Mouse (Mus musculus) bone marrow macrophage, adult 2 months (primary cell): ENCODE results near the gene Fryl. TPM values are rescaled to one million over a fixed set of nuclear protein-coding genes. Genes with fewer than 3 reads are reported as not detected.
A peak's percentile ranks its signal among the peaks of the same experiment; 100 is the strongest.

Source experiments
- H3K27ac ChIP-seq: 2 replicates; pipeline ENCODE4 v1.5.1; 2012; ENCODE audit warnings: low read depth, low read length; ENCODE audit not compliant: insufficient read depth
- H3K4me1 ChIP-seq: 2 replicates; pipeline ENCODE4 v1.6.1; 2012; ENCODE audit warnings: low read length; ENCODE audit not compliant: control insufficient read depth, insufficient read depth
- H3K4me3 ChIP-seq: 2 replicates; pipeline ENCODE4 v1.5.1; 2012; ENCODE audit warnings: mild to moderate bottlenecking, low read length, moderate library complexity; ENCODE audit not compliant: insufficient read depth
- CTCF ChIP-seq: IDR thresholded peaks from 2 replicates; pipeline ENCODE4 v1.5.1; 2012; ENCODE audit warnings: low read depth, mild to moderate bottlenecking, low read length, moderate library complexity
- POLR2A ChIP-seq: IDR thresholded peaks from 2 replicates; pipeline ENCODE4 v1.6.1; 2012; ENCODE audit warnings: mild to moderate bottlenecking, low read depth, low read length, borderline replicate concordance
- polyA plus RNA-seq: library from polyadenylated mRNA; stranded (reverse); fragments of >200 nt; gene quantifications from 2 replicates; pipeline ENCODE4 v1.2.4, GENCODE M21; 2012; ENCODE audit not compliant: missing spikeins, insufficient read depth, insufficient read length

Gene Fryl
- polyA plus RNA-seq, 1 experiment: 47.9 TPM

DNA sequence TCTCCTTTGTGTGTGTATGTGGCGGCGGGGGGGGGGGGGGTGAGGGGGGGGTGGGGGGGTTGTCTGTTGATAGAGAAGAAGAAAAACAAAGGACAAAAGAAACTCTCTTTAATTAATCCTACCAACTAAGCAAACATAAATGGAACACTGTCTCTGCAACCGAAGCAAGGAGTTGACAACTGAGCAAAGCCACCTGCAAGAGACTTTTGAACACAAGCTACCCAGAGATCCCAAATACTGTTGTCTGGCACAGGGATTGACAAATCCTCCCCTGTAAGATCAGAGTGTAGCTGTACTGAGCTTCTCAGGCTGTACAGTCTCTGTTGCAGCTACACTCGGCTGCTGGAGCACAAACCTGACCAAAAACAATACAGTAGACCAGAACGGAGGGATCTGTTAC is 7.7 kb upstream of the Fryl start:
- Histone ChIP-seq H3K4me3 (no peak overlapping the region), H3K4me1 (no peaks in the 10 kb centered on the region), H3K27ac (no peak overlapping the region)
- TF ChIP-seq POLR2A: no peak
- no peak for TF ChIP-seq CTCF

DNA sequence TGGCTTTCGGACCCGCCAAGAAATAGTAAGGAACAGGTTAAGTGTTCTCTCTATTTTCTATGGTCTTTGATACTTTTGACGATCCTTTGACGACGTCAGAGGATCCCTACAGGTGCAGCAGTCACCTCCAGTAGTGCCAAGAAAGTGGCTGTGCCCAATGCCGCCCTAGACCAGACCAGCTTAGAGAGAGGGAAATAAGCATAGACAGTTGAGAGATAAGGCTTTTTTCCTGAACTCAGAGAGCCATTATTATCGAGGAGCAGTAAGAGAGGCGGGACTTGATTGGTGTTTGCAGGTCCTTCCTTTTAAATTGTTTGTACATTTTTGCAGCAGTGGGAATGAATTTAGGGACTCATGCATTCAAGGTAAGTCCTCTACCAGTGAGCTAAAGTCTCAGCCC is 1.3 kb upstream of the Fryl start:
- Histone ChIP-seq H3K4me1 (peaks cover 14% of the 10 kb centered on the region), H3K27ac (no peak overlapping the region), H3K4me3 (peak overlapping the region; percentile 72; the same call in 1 of the 2 replicates)
- no peak for TF ChIP-seq POLR2A
- no peak for TF ChIP-seq CTCF

DNA sequence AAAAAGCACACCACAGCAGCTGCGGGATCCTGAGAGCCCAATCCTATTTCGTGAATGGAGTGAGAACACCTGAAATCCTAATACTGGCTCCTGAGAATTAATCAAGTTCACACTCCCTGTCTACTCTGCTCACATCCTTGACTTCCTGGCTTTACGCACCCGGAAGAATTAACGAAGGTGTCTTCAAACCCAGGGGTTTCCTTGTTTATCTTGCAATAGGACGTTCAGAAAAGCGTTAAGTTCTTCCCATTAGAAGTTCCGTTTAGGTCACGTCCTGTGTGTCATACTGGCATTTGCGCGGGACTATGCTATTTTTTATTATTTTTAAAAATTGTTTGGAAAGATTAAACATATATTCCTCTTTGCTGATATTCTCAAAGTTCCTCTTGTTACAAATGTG is 677 bp upstream of the Fryl start:
- peak overlapping the region; percentile 72 for H3K4me3 ChIP-seq
- H3K27ac ChIP-seq: peak overlapping the region; percentile 38
- peaks cover 14% of the 10 kb centered on the region for H3K4me1 ChIP-seq
- TF ChIP-seq POLR2A (no peak), CTCF (no peak)

DNA sequence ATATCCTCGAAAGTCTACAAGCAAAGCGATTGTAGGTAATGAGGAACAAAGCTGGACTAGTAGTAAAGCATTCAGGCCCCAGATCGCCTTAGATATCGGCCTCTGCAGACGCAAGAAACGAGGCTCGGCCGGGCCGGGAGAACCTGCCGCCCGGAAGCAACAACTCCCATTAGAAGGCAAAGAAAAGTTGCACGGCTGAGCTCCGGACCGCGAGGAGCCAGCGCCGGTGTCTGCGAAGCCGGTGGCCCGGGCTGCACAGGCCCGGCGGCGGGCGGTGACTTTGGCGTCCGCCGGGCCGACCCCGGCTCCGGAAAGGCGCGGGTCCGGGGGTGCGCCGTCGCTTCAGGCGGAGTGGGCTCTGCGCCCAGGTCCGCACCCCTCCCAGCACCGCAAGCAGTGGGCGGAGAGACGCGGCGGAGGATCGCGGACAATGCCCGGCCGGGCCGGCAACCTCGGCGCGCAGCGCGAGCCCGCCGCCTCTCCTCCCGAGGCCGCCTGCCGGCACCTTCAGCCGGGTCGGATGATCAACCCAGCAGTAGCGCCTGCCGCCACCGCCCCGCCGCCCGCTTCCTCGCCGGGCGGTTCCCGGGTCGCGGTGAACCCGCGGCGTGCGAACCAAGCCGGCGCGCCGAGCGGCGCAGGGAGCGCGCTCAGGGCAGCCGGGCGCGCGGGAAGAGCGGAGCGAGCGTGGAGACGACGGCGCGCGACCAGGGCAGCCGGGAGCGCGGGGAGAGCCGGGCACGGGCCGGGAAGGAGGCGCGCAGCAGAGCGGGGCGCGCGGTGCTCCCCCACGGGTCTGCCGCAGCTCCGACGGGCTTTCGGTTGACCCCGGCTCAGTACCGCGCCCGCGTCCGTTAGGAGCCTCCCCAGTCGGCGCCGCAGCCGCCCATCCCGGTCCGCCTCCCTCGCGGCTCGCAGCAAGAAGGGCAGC is 833 bp downstream of the Fryl start:
- TF ChIP-seq POLR2A (no peak), CTCF (no peak)
- Histone ChIP-seq H3K4me1 (peaks cover 14% of the 10 kb centered on the region), H3K4me3 (peak overlapping the region; percentile 96), H3K27ac (peak overlapping the region; percentile 62; the same call in 1 of the 2 replicates)

DNA sequence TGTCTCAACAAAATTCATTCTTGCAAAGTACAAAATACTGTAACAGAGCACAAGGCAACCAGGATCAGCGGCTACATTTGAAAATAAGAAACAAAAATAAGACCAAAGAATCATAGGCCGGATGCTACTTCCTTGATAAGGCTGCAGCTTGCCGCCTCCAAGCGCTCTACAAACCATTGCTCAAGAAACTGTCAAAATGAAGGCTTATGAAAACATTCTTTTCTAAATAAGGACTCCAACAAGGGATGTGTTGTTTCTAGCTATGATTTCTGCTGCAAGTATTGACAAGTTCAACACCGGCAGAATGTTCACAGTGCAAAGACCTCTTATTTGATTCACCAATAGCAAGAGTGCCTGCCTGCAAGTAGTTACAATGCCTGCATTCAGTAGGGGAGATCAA is 1.8 kb downstream of the Fryl start:
- peak overlapping the region; percentile 96 for H3K4me3 ChIP-seq
- H3K4me1 ChIP-seq: peaks cover 14% of the 10 kb centered on the region
- no peak for TF ChIP-seq POLR2A
- TF ChIP-seq CTCF: no peak
- no peak overlapping the region for H3K27ac ChIP-seq

DNA sequence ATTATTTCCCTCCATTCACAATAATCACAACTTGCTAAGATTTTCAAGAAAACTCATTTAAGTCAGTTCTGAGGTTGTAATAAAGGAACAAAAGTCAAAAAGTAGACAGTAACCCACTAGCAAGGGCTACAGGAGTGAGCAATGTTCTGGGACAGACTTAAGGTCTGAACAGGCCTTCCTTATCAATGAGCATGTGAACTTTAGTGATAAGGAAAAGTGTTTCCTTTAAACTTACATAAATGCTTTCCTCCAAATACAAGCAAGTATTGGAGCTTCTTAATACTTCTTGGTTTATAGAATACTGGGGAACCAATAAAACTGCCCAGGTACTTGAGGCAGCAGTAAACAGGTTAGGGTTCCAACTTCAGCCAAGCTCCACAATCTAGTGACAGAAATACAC is 3.7 kb downstream of the Fryl start:
- TF ChIP-seq CTCF (no peak), POLR2A (no peak)
- Histone ChIP-seq H3K4me3 (no peak overlapping the region), H3K27ac (no peak overlapping the region), H3K4me1 (peaks cover 14% of the 10 kb centered on the region)

DNA sequence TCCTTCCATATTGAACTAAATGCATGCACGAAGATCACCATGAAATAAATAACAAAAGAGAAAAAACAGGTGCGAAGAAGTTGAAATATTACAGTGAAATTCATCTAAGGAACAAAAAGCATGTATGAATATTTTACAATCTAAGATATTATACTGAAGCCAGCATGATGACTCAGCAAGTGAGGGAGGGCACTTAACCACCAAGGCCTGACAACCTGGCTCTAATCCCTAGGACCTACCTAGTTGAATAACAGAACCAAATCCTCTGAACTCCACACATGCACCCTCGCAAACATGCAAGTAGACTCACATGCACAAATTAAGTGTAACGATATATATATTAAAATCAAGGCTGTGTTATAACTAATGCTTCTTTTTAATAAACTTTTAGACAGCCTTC is 7.1 kb downstream of the Fryl start:
- TF ChIP-seq POLR2A (no peak), CTCF (no peak)
- Histone ChIP-seq H3K27ac (no peak overlapping the region), H3K4me3 (no peak overlapping the region), H3K4me1 (peaks cover 12% of the 10 kb centered on the region)

DNA sequence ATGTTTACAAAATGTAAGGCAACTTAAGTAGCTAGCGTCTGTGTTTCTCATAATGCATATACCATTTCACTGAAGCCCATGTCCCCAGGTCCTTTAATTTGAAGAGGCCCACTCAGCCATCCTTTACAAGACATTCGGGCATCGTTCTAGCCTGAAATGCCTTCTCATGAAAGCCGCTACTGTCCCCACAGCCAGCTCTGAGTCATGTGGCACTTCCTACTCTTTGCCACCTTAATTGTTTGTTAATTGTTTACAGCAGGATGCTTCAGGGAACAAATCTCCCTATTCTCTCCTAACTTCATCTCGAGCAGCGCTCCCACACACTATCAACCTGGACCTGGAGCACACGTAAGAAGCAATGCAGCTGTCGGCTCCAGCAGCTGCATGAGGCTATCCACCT is 8.2 kb downstream of the Fryl start:
- no peak for TF ChIP-seq POLR2A
- TF ChIP-seq CTCF: no peak
- H3K27ac ChIP-seq: no peak overlapping the region
- no peak overlapping the region for H3K4me3 ChIP-seq
- H3K4me1 ChIP-seq: peaks cover 9% of the 10 kb centered on the region

DNA sequence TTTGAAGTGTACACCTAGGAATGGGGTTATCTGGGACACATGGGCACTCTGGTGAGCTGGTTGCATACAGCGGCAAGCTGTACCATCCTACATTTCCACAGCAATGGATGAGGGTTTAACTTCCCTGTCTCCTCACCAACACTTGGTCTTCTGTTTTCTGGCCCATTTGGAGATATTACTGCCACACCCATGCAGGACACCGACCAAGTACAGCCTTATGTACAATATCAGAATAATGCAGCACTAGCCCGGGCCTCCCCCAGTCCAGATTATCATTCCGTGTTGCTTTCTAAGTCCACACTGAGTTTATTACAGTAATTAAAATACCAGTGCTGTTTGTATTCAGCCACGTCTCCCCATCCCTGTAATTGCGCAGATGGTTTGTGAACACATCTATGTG is 10.0 kb downstream of the Fryl start:
- Histone ChIP-seq H3K27ac (no peak overlapping the region), H3K4me3 (no peak overlapping the region), H3K4me1 (peaks cover 13% of the 10 kb centered on the region)
- TF ChIP-seq CTCF: no peak
- TF ChIP-seq POLR2A: no peak

DNA sequence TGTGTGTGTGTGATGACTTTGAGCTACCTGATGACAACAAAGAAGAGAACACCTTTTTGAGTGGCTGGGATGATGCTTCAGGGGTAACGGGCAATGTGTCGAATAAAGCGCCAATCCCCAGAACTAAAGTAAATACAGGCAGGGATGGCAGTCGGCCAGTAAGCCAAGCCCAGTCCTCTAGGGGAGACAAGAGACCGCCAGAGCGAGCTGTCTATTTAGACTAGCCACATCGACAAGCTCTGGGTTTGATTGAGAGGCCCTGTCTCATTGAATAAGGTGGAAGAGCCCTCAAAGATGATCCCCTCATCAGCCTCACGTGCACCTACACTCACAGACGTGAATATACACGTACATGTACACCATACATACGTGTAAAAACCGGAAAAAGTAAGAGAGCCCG is 12.0 kb downstream of the Fryl start:
- peaks cover 17% of the 10 kb centered on the region for H3K4me1 ChIP-seq
- no peak overlapping the region for H3K4me3 ChIP-seq
- TF ChIP-seq CTCF: no peak
- no peak for TF ChIP-seq POLR2A
- H3K27ac ChIP-seq: no peak overlapping the region
